Mouse (Mus musculus) retina, adult 2 months (tissue): ENCODE measurements around the gene Vezt.

ENCODE experiments used
- DNase-seq: peaks from one replicate; pipeline ENCODE4 v3.0.0-alpha.2; 2012; ENCODE audit warnings: low read depth, low spot score

The Vezt gene

DNA sequence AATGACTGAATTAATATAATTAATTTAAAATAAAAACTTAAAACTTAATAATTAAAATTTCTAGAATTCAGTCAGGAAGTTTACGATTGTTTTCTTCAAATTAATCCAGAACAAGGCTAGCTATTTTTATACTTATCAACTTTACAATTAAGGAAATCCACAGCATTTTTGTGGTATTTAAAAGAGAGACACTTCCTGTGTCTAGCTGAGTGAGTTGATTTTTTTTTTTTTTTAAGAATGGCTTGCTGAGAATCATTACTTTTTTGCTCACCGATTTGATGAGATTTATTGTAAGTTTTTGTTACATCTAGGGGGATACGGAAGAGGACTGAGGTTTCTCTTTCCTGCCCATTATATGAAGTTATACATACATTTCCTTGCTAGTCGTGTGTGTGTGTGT, 2.0 kb upstream of the Vezt start:
- DNase-seq = no peak

DNA sequence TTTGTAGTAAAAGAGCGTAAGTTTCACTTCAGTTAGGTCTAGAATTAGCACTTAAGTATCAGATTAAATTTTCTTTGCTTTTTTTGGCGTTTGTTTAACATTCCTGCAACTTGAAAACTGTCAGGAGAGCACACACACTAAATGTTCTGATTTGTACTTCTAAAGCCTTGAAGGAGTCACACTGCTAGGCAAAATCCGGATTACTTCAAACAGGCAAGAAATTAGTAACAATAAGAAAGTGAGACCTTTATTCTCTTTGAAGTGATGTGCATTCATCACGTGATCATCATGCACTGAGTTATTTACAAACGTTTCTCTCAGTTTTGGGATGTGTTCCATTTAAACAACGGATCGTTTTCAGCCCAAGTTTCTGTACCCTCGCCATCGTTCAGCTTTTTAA, 1.6 kb upstream of the Vezt start:
- DNase-seq = no peak

- DNase-seq = no peak
Observed at GRCm38 (mm10) chr10:94036375-94036758, 750 bp upstream of the Vezt start.

DNA sequence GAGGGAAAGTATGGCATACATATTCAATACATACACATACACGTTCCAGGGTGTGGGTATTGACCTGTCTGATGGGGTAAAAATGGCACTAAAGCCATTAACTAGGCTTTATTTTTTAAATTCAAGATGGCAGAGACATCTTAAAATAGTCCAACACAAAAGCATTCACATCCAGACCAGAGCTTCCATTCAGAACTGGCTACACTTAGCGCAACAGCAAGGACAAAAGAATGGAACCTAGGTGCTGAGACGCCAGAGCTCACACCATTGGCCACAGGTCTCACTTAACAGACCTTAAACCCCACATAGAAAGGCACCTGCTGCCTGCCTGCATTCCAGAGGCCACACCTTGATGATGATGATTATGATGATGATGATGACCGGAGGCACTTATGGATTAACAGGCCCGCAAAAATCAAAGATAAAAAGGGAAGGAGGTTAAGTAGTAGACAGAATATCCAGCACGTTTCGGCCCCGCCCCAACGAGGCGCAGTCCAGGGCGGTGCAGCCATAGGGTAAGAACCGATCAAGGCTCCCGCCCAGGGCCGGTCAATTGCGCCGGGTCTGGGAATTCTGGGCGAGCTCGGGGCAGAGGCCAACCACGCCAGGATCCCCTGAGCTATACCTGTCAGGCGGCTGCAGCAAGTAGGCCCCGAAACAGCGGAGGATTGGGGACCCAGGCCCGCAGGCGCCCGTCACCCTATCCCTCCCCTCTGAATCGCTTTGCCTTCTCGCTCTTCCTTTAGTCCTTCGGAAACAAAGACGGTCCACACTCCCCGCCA, 550 bp downstream of the Vezt start:
- peak; percentile 6 for DNase-seq

GRCm38 (mm10) chr10:94031164-94031563, 4.5 kb downstream of the Vezt start:
- DNase-seq = no peak

GRCm38 (mm10) chr10:94028493-94028892, 7.1 kb downstream of the Vezt start:
- no peak for DNase-seq

- no peak for DNase-seq
Observed at GRCm38 (mm10) chr10:94025079-94025478, 10.5 kb downstream of the Vezt start.

DNA sequence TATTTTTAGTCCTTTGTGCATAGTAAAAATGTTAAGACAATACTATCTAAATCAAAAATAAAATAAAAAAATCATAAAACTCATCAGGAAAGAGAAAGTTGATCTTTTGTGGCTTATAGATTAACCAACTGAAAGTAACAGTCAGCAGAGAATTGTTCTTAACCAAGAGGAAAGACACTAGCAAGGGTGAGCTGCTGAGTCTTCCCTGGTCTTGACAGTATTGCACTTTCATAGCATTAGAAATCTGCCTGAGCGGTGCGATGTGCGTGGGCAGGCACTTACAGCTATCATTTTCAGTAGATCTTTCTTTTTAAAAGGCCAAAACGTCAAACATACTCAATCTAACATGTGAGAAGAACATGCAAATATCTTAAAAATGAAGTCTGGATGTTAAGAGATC, 14.6 kb downstream of the Vezt start:
- no peak for DNase-seq

DNA sequence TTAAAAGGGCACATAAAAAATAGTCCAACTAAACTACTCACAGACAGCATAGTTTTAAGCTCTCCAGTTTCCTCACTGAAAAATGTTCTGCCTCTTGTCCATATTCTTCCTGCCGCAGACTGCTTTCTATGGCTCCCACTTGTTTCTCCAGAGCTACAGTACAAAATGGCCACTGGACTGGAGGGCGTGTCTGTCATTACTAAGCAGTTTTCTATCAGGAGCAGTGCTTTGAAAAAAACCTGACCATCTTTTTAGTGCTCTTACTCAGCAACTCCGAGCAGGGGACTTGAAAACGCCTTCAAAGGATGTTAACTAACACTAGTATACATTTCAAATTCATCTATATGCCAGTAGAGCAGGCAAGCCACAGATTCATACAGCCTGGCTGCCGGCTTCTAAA, 15.0 kb downstream of the Vezt start:
- no peak for DNase-seq

DNA sequence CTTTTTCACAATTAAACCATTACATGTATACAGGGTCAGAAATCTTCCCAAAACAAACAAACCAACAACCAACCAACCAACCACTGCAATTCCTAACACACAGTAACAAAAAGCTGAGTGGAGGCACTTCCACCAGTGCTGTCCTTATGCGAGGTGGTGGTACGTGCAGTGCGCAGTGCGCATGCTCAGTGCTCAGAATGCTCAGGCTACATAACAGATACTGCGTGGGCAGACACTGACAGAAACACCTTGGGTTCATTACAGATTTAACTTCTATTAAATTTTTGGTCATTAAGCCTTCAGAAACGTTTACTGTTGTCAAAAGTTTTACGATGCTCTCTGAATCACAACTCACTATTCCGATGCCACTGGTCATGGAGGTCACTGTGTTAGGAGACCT, 18.2 kb downstream of the Vezt start:
- DNase-seq = no peak

DNA sequence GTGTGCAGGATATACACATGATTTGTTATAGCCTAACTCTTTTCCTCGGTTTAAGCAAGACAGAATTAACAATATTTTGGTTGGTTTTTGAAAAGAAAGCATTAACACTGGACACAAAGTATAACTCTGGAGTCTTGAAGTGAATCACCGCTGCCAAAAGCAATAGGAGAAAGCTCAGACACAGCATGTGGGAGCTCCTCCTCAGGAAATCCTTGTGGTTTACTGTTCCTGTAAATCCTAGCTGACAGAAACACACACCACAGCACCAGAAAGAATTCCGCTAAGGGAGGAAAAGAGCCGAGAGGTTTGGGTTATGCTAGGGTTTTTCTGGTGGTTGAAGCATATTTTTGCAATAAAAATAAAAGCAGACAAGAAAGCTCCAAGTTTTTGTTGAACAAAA, 21.4 kb downstream of the Vezt start:
- DNase-seq = no peak

DNA sequence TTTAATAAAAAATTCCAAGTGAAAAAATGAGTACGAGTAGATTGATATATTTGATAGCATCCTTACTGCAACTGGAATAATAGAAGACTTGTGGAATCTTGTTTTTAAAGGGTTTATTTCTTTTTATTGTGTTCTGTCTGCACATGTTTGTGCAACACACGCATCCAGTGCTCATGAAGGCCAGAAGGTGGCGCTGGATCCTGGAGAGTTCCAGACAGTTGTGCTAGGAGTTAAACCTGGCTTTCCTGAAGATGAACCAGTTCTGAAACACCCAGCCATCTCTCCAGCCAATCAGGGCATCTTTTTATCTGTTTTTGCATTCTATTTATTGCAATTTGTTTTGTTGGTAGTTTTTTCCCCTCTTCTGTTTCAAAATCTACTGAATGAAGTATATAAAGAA, 22.4 kb downstream of the Vezt start:
- peak; percentile 18 for DNase-seq

GRCm38 (mm10) chr10:94011024-94011423, 24.6 kb downstream of the Vezt start:
- no peak for DNase-seq

- DNase-seq = no peak
Observed at GRCm38 (mm10) chr10:94009991-94010679, 25.5 kb downstream of the Vezt start.

DNA sequence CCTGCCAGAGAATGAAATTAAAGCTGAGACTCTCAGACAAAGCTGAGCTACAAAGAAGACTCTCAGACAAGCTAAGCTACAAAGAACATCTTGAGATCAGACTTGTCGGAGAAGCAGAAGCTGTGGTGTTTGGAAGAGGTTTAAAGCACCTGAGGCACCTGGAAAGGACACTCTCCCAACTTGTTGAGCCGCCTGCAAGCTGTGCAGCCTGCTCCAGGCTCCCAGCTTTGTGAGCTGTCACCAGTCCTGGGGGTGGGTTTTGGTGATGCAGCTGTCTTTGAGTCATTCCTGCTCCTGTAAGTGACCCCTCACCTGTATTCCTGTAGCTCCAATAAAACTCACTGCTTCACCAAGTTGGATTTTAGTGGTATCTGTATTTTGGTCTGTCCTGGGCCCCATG, 27.3 kb downstream of the Vezt start:
- no peak for DNase-seq

DNA sequence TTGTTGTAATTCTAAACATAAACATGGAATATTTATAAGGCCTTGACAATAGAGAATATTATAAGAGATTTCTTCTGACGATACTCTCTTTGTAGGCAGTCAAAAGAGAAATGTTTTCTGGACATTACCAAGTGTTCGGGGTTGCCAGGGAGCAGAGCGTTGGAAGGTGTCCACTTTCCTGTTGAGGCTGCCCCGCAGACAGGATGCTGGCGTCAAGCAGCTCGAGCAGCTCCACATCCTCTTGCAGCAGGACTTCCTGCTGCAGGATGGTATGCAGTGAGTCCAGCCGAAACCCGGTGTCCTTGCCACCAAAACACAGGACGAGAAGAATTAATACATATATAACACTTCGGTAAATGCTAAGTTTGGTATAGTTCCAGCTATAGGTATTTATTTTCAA, 35.4 kb downstream of the Vezt start:
- no peak for DNase-seq

DNA sequence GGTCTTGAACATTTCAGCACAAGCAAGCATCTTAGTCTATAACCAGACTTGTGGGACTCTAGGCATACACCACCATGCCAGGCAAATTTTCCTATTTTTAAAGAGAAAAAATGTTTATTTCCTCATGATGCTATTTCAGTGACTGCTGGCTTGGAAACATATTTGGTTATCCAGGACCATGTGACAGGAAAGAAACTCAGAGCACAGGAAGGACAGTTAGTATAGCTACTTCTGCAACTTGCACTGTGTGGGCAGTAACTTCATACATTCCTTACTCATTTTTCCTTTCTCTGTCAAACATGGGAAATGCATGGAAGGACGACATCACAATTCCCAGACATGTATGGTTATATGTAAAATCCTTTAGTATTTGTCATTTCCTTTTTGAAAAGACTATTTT, 36.3 kb downstream of the Vezt start:
- DNase-seq = no peak

- DNase-seq = no peak
Observed at GRCm38 (mm10) chr10:93995100-93995499, 40.5 kb downstream of the Vezt start.

DNA sequence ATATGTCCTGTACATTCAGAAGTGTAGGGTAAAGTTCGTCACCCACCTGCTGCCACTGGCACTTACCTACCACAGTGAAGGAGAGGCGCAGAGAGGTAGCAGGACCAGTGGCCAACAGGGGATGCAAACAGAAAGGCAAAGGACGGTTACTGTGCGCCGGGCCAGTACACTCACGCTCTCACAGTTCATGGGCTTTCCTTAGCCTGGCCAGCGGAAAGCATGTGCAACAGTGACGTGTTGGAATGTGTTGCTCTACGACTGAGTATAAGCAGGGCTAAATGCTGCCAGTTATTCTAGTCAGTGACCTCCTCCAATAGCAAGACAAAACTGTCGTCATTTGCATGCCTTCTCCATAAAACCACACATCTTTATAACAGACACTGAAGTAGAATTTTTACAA, 41.5 kb downstream of the Vezt start:
- no peak for DNase-seq

DNA sequence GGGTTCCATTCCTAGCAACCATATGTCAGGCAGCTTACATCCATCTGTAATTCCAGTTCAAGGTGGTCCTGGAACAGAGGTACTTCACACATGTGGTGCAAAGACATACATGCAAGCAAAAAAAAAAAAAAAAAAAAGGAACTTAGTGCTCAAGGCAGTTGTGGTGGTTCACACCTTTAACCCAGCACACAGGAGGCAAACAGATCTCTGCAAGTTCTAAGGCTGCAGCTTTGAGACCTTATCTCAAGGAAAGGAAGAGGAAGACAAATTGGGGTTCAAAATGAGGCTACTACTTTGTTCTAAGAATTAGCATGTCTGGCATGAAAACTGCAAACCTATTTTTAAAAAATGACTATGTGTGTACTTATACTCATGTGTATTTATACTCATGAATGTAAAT, 50.3 kb downstream of the Vezt start:
- no peak for DNase-seq

DNA sequence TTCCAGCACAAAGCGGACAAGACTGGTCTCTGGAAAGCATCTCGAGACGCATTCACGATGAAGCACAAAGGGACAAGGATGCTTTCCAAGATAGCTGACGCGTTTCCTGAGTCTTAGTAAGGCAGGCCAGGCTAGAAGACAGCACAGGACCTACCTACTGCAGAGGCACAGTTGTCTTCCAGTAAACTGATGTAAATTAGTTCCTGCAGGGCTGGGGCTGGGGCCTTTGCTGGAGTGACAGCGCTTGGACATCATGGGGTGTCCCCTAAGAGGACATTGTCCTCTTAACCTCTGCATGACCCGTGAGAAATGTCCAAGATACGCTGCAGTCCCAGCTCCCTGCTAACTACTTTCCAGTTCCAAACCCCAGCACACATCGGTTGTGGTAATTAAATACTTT, 66.3 kb downstream of the Vezt start:
- no peak for DNase-seq

- no peak for DNase-seq
Observed at GRCm38 (mm10) chr10:93967486-93967885, 68.1 kb downstream of the Vezt start.

- no peak for DNase-seq
Observed at GRCm38 (mm10) chr10:93954023-93954422, 81.6 kb downstream of the Vezt start.
